Mouse (Mus musculus): Measurements from ENCODE around the gene Necab2.

Gene Necab2

DNA sequence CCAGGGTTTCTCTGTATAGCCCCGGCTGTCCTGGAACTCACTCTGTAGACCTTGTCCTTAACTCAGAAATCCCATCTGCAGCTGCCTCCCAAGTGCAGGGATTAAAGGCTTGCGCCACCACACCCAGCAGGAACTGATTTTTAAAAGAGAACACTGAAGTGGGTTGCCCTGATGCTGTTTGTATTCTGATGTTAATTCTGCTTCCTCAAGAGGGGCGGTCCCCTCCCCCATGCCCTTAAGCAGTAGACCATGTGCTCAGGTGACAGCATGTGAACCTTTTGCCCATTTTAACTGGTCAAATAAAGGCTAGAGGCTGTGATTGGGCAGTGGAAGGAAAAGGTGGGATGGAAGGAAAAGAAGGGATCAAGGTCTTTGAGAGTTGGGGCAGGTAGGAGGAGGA, 69.2 kb downstream of the Necab2 start:
- DNase-seq (ENCODE audit: low read depth, low spot score) = peak; percentile 94

GRCm38 (mm10) chr8:119516674-119517073, 70.2 kb downstream of the Necab2 start:
- no peak for DNase-seq (ENCODE audit: low read depth, low spot score)

GRCm38 (mm10) chr8:119520102-119520501, 73.6 kb downstream of the Necab2 start:
- DNase-seq (ENCODE audit: low read depth, low spot score) = peak; percentile 52

Data from WW6 (cell line).